Mouse (Mus musculus): ENCODE measurements around the gene Vasn. TPM values are rescaled to one million over a fixed set of nuclear protein-coding genes. Genes with fewer than 3 reads are reported as not detected.
"Not testable (repeated sequence)": the region's sequence is repeated elsewhere in the genome, so short reads cannot be mapped to it uniquely, and the experiment has no call there.

Gene Vasn
- total RNA-seq, 2 experiments from 2014 or later, result 10.0 to 14.7 TPM

DNA sequence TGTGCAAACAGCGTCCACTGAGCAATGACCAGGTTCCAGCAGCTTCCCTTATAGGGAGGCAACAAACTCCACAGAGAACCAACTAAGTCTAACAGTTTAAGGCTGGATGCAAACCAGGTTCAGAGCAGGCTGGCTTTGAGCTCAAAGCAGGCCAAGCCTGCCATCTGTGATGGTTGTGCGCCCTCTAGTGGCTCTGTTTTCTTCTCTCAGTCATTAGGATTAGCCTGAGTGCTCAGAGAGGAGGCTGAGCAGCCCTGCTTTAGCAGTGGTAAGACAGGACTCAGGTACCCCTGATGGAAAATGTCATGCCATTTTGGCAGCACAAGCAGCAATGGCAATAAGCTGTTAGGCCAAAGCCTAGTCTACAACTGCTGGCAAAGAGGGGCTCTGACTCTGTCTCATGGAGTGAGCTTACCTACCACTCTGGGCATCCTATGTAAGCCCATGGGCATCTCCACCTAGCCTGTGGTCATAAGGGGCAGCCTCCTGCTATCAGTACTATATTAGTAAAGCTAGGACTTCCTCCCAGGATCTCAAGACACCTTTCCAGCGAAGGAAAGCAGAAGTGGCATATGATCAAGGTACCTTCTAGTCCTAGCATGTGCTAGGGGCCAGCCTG is 27.6 kb downstream of the Vasn start:
- peak; percentile 94 for DNase-seq

DNA sequence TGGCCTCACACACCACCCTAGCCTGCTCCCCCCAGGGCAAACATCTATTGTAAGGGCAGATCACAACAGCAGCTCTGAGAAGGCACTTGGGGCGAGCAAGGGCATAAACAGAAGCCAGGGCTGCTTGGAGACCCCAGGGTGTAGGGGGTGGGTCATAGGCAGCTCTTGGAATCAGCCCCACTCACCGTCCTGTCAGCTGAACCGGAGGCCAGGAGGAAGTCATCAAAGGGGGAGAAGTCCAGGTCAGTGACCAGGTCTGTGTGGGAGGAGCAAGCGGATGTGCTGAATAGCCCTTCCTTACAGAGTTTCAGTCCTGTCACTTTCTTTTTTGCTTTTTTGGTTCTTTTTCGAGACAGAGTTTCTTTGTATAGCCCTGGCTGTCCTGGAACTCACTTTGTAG is 30.6 kb downstream of the Vasn start:
- no peak for DNase-seq

DNA sequence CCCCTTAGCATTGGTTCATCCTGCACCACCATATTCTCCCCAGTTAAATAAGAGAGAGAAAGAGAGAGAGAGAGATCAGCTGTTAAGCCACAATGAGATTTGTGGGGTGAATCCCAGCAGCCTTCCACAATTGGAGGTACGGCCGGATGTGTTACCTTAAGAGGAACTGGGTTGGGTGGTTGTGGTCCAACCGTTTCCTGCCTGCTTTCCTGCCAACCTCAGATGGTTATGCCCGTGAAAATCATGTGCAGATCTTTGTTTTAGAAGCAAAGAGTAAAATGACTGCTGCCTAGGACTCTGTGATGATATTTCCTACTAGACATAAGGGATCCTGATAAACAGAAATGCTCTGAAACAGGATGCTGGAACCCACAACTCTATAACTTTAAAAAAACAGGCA is 34.4 kb downstream of the Vasn start:
- DNase-seq, result no peak

DNA sequence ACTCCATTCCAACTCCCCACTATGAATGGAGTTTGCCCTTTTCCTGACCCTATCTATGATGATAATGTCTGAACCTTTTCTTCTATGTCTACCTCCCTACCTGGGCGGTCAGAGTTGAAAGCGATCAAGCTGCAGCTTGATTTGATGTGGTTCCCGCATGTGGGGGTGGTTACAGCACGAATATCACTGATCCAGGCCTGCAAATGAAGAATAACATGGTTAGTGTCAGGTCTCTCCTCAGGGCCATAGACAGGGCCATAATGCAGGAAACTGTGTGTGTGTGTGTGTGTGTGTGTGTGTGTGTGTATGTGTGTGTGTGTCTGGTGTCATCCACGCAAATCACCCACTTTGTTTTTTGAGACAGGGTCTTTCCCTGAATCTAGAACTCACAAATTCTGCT is 37.1 kb downstream of the Vasn start:
- DNase-seq, result no peak

DNA sequence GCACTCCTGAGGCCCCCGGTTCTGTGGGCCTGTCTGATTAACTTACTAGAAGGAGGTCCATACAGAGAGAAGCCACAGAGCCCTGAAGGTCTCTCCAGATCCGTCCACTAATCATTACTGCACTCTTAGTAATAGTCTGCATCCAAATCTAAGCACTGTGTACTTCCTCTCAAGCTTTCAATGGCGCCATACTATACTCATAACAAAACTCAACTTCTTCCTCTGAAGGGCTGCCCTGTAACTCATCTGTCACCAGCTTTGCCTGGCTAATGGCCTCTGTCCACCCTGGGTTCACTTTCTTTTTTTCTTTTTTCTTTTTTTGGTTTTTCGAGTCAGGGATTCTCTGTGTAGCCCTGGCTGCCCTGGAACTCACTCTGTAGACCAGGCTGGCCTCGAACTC is 38.3 kb downstream of the Vasn start:
- DNase-seq, result no peak

DNA sequence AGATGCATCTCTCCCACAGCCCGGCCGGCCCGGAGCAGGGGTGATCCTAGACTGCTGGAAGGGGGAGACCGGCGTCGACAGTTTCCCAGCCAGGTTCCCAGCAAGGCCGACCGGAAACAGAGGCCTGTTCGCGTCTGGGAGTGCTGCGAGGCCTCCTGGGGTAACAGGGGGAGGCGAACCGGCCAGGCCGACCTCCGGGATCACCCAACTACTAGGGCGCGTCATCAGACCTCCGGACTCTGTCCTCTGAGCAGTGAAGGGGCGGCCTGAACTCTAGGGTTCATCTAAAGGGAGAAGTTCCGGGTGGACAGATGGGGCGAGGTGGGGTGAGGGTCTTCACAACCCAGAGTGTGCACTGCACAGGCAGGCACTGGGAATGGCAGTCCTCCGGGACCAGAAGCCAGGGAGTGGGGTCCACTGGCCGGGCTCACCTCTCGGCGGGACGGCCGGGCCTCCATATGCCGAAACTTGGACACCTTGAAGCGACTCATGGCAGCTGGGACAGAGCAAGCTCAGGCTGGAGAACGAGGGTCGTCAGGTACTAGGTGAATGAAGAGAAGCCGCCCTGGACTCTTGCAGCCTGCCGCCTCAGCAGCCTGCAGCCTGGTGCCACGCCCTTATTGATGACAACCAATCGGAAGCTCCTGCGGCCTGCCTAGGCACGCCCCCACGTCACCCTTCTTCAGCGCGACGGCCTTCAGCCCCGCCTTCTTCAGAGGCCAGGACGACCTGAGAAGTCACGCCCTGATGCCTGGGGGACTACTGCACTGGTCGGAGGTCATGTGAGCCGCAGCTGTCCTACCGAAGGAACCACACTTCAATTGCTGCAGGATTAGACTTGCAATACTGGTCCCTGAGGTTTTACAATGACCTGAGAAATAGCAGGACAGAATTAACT is 39.6 kb downstream of the Vasn start, which contains the start of gene Coro7:
Gene Coro7 (minus strand): TSS at position 657 of the 898 bp plus-strand sequence.
- DNase-seq, result peak; percentile 93

DNA sequence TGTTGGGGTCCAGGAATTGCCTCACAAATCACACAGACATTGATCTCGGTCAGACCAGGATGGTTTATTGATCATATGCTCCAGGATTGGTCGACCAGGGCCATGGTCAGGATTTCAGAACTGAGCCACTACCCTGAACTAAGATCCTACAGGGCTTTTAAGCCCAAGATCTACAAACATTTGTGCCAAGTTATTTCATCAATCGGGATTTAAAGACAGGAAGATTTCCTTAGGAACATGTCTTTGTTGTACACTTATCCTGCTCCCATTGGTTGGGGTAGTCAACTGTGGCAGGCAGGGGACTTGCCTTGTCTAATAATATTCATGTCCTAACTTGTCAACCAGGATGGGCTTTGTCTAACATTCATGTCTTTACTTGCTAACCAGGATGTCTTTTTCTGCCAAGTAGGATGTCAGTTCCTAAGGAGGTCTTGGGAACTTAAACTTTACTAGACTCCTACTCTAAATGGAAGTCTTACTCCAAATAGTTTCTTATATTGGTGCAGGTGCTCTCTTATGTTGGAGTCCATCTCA is 41.2 kb downstream of the Vasn start:
- not testable (repeated sequence) for DNase-seq

DNA sequence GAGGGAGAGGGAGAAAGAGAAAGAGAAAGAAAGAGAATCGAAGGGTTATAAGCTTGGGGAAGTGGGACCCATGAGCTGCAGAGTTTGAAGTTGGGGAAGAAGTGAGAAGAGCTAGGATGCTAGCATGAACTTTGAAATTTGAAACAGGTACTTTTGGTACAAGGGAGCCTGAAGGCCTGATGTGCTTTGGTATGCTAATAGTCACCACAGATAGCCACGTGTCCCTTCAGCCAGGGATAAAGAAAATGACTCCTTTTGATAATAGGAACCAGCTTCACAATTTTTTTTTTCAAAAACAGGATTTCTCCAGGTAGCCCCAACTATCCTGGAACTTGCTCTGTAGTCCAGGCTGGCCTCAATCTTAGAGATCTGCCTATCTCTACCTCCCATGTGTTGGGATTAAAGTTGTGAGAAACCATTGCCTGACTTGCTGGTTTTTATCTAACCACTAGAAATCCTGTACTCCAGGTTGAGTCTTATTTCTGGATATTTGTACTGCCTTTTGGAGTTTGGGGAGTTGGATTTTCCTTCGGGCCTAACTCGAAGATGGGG is 43.0 kb downstream of the Vasn start:
- no peak for DNase-seq

DNA sequence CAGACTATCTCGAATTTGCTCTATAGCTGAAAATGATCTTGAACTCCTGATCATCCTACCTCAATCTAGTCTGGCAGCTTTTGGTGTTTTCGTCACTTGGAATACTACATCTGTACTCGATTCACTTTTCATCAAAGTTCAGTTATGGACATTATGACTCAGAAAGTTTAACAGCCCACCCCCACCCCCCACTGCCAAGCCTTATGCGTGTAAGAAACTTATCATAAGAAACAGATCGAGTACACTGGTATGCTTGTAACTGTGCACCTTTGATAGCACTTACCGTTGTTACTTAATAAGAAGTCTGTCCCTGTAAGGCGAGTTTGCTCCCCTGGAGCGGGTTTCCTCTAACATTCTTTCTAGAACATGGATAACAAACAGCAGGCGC is 43.4 kb downstream of the Vasn start:
- no peak for DNase-seq

DNA sequence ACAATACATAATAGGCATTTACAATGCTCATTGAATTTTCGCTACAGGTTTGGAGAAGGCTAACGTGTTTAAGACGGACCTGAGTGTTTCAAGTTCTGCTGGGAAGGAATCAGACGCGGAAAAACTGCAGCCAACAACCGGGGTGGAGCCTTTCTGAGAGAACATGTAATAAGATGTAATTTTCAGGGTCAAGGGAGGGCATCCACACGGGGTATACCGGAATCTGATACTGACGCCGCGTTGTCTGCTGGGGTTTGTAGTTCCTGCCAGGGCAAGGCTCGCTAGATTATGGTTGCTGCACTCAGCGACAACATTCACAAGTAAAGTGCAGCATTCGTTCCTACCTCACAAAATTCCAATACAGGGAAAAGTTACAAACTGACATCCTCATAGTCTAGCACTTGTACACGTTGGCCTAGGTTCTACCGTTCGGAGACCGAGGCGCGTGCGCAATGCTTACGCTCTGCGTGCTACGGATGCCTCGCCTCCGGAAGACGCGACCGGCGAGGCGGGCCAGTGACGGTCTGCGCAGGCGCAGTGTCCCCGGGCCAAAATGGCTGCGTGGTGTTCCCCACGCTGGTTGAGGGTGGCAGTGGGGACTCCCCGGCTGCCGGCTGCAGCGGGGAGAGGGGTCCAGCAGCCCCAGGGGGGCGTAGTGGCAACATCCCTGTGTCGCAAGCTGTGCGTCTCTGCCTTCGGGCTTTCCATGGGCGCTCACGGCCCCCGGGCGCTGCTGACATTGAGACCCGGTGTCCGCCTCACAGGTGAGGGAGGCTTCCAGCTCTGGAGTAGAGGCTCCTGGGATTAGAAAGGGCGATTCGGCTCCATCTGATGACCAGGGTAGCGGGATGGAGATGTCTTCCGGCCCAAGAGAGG is 44.1 kb downstream of the Vasn start:
- DNase-seq, result peak; percentile 99

DNA sequence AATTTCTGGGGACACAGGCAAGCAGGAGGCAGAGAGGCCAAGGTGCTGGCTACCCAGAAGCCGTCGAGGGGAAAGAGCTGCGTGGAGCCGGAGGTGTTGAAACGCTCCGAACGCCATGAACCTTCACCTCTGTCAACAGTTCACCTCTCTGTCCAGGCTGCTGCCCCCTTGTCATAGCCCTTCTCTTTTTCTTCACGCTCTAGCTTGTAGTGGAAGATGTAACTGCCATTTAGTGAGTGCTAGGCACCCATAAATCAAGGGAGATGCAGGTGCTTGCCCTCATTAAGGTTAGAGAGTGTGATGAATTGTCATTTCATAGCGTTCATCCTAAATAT is 44.7 kb downstream of the Vasn start:
- DNase-seq, result no peak

DNA sequence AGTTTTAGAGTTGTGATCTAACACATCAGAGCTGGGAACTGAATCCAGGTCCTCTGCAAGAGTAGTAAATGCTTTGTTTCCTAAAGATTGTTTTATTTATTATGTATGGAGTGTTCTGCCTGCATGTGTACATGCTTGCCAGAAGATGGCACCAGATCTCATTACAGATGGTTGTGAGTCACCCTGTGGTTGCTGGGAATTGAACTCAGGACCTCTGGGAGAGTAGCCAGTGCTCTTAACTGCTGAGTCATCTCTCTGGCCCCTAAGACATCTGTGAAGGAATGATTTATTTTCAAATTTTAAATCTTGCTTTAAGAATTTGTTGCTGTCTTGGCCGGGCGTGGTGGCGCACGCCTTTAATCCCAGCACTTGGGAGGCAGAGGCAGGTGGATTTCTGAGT is 49.6 kb downstream of the Vasn start:
- DNase-seq, result not testable (repeated sequence)

Other genes with a start within 250 kb of the Vasn start
- gene Adcy9, start 219.4 kb upstream of the Vasn start, total RNA-seq (2021), result 10 to 100 TPM; 31.4 to 36.2 TPM
- gene Srl, start 98.1 kb upstream of the Vasn start, total RNA-seq (2021), result 100 to 1,000 TPM in 1 of 2 experiments, 10 to 100 TPM in 1; 35.9 to 108 TPM
- gene Tfap4, start 80.1 kb upstream of the Vasn start, total RNA-seq (2021), result 10 to 100 TPM in 1 of 2 experiments, 1 to 10 TPM in 1; 6.5 to 12.3 TPM
- 10 to 100 TPM; 22.9 to 34.3 TPM for gene Glis2, start 45.2 kb upstream of the Vasn start, total RNA-seq (2021)
- 100 to 1,000 TPM; 115 to 116 TPM for gene Pam16, start 15.0 kb upstream of the Vasn start, total RNA-seq (2021)
- 100 to 1,000 TPM; 161 to 167 TPM for gene Dnaja3, start within 50 bp of the Vasn start, total RNA-seq (2021)
- 10 to 100 TPM; 27.9 to 38.7 TPM for gene Coro7, start 39.8 kb downstream of the Vasn start, total RNA-seq (2021)
- gene Nmral1, start 79.4 kb downstream of the Vasn start, total RNA-seq (2021), result 10 to 100 TPM; 11.6 to 14.4 TPM
- 10 to 100 TPM; 93.5 to 97.5 TPM for gene Hmox2, start 86.4 kb downstream of the Vasn start, total RNA-seq (2021)
- 100 to 1,000 TPM; 126 to 148 TPM for gene Cdip1, start 150.4 kb downstream of the Vasn start, total RNA-seq (2021)
- not detected for gene 4930562C15Rik, start 195.5 kb downstream of the Vasn start, total RNA-seq (2021)
- gene Ubald1, start 240.4 kb downstream of the Vasn start, total RNA-seq (2021), result 10 to 100 TPM; 29.2 to 31.3 TPM
- gene Mgrn1, start 246.3 kb downstream of the Vasn start, total RNA-seq (2021), result 100 to 1,000 TPM in 1 of 2 experiments, 10 to 100 TPM in 1; 88.0 to 106 TPM

Measured in adrenal gland, postnatal 10 days (tissue).